Mouse (Mus musculus) heart, postnatal 4 days (tissue): ENCODE results near the gene Ndel1. TPM values are rescaled to one million over a fixed set of nuclear protein-coding genes. Genes with fewer than 3 reads are reported as not detected.
"Not testable (repeated sequence)": the region's sequence is repeated elsewhere in the genome, so short reads cannot be mapped to it uniquely, and the experiment has no call there.

Source experiments
- DNase-seq: peaks from one replicate; pipeline ENCODE4 v3.0.0; 2021
- total RNA-seq, 2 experiments: library from RNA; stranded (reverse); gene quantifications; 2 replicates each; pipeline ENCODE4 v1.2.3; 2021

Gene Ndel1
- total RNA-seq, 2 experiments from 2014 or later, result 57.9 to 66.3 TPM

- no peak for DNase-seq
Measured at GRCm38 (mm10) chr11:68850862-68851261, 20.8 kb downstream of the Ndel1 start.

- DNase-seq, result no peak
Measured at GRCm38 (mm10) chr11:68839606-68840005, 32.1 kb downstream of the Ndel1 start.

GRCm38 (mm10) chr11:68835034-68835433, 36.6 kb downstream of the Ndel1 start:
- no peak for DNase-seq

- DNase-seq, result no peak
Measured at GRCm38 (mm10) chr11:68833593-68833992, 38.1 kb downstream of the Ndel1 start.

GRCm38 (mm10) chr11:68832793-68833192, 38.9 kb downstream of the Ndel1 start:
- no peak for DNase-seq

- not testable (repeated sequence) for DNase-seq
Measured at GRCm38 (mm10) chr11:68831580-68831979, 40.1 kb downstream of the Ndel1 start.

GRCm38 (mm10) chr11:68826735-68827134, 44.9 kb downstream of the Ndel1 start:
- DNase-seq, result no peak

GRCm38 (mm10) chr11:68822326-68822725, 49.3 kb downstream of the Ndel1 start:
- DNase-seq, result no peak

GRCm38 (mm10) chr11:68819226-68819805, 52.3 kb downstream of the Ndel1 start:
- no peak for DNase-seq

GRCm38 (mm10) chr11:68818416-68818815, 53.2 kb downstream of the Ndel1 start:
- no peak for DNase-seq

- DNase-seq, result no peak
Measured at GRCm38 (mm10) chr11:68811881-68812577, 59.6 kb downstream of the Ndel1 start.

GRCm38 (mm10) chr11:68807787-68808186, 63.9 kb downstream of the Ndel1 start:
- peak; percentile 89 for DNase-seq

GRCm38 (mm10) chr11:68805148-68805547, 66.5 kb downstream of the Ndel1 start:
- peak; percentile 27 for DNase-seq

- DNase-seq, result no peak
Measured at GRCm38 (mm10) chr11:68798258-68798657, 73.4 kb downstream of the Ndel1 start.

GRCm38 (mm10) chr11:68791794-68792193, 79.9 kb downstream of the Ndel1 start:
- DNase-seq, result no peak

GRCm38 (mm10) chr11:68790720-68791119, 80.9 kb downstream of the Ndel1 start:
- no peak for DNase-seq

- no peak for DNase-seq
Measured at GRCm38 (mm10) chr11:68787222-68787621, 84.4 kb downstream of the Ndel1 start.

- DNase-seq, result no peak
Measured at GRCm38 (mm10) chr11:68785813-68786212, 85.8 kb downstream of the Ndel1 start.

- no peak for DNase-seq
Measured at GRCm38 (mm10) chr11:68782336-68782735, 89.3 kb downstream of the Ndel1 start.

GRCm38 (mm10) chr11:68780466-68781114, 91.1 kb downstream of the Ndel1 start:
- DNase-seq, result peak; percentile 49

GRCm38 (mm10) chr11:68779735-68780465, 91.8 kb downstream of the Ndel1 start:
- DNase-seq, result no peak

GRCm38 (mm10) chr11:68778855-68779254, 92.8 kb downstream of the Ndel1 start:
- DNase-seq, result no peak

GRCm38 (mm10) chr11:68777933-68778332, 93.7 kb downstream of the Ndel1 start:
- DNase-seq, result no peak
